Mouse (Mus musculus) midbrain, embryonic 16.5 days (tissue): Measurements from ENCODE around the gene Mphosph9. TPM values are rescaled to one million over a fixed set of nuclear protein-coding genes. Genes with fewer than 3 reads are reported as not detected.

Experiments
- ATAC-seq: fragments of 200-750 bp; cut with Nextera tagmentation; 2 replicates; pipeline ENCODE4 v1.8.0; 2017; ENCODE audit warnings: moderate TSS enrichment
- H3K27ac ChIP-seq: fragments of 300-500 bp; sonication (generic); 2 replicates; pipeline ENCODE4 v1.5.1; 2014; ENCODE audit warnings: mild to moderate bottlenecking, low read length, mixed read lengths
- H3K27me3 ChIP-seq: fragments of 300-500 bp; sonication (generic); 2 replicates; pipeline ENCODE4 v1.6.1; 2014; ENCODE audit warnings: low read depth, low read length, mixed read lengths; ENCODE audit not compliant: control insufficient read depth, insufficient read depth
- H3K36me3 ChIP-seq: fragments of 300-500 bp; sonication (generic); 2 replicates; pipeline ENCODE4 v1.6.1; 2014; ENCODE audit warnings: mild to moderate bottlenecking, low read length, moderate library complexity, mixed read lengths; ENCODE audit not compliant: control insufficient read depth, insufficient read depth
- H3K4me1 ChIP-seq: fragments of 300-500 bp; sonication (generic); 2 replicates; pipeline ENCODE4 v1.6.1; 2014; ENCODE audit warnings: mild to moderate bottlenecking, low read length, mixed read lengths; ENCODE audit not compliant: control insufficient read depth, insufficient read depth
- H3K4me2 ChIP-seq: fragments of 300-500 bp; sonication (generic); 2 replicates; pipeline ENCODE4 v1.6.1; 2014; ENCODE audit warnings: mild to moderate bottlenecking, low read length, mixed read lengths
- H3K4me3 ChIP-seq: fragments of 300-500 bp; sonication (generic); 2 replicates; pipeline ENCODE4 v1.5.1; 2014; ENCODE audit warnings: low read depth, mild to moderate bottlenecking, low read length, moderate library complexity, mixed read lengths
- H3K9ac ChIP-seq: fragments of 300-500 bp; sonication (generic); 2 replicates; pipeline ENCODE4 v1.6.1; 2014; ENCODE audit warnings: low read depth, low read length, mixed read lengths
- H3K9me3 ChIP-seq: fragments of 300-500 bp; sonication (generic); replicated peaks from 2 replicates; pipeline ENCODE4 v1.6.1; 2014; ENCODE audit warnings: mild to moderate bottlenecking, low read length, mixed read lengths; ENCODE audit not compliant: control insufficient read depth, poor library complexity, severe bottlenecking
- WGBS: fragments of 180-500 bp; shearing (Covaris S2); extraction: QIAGEN DNeasy Blood & Tissue Kit; methylation state at CpG from one replicate; pipeline ENCODE4 v1.1.7; 2014; 5-methylcytosine and 5-hydroxymethylcytosine counted together
- polyA plus RNA-seq: library from polyadenylated mRNA; unstranded; fragments of >200 nt; fragmentation: Nextera tagmentation; extraction: Ambion mirVana; gene quantifications from 2 replicates; pipeline ENCODE4 v1.2.1, GENCODE M21; 2015

The Mphosph9 gene
- polyA plus RNA-seq, 1 experiment from 2014 or later = 9.3 TPM

GRCm38 (mm10) chr5:124267652-124268051 lies 60.1 kb downstream of the Mphosph9 start:
- 93% methylated on average over 6 of the region's 6 CpGs for WGBS
- no peak for ATAC-seq
- no peak overlapping the region for H3K4me3 ChIP-seq

DNA sequence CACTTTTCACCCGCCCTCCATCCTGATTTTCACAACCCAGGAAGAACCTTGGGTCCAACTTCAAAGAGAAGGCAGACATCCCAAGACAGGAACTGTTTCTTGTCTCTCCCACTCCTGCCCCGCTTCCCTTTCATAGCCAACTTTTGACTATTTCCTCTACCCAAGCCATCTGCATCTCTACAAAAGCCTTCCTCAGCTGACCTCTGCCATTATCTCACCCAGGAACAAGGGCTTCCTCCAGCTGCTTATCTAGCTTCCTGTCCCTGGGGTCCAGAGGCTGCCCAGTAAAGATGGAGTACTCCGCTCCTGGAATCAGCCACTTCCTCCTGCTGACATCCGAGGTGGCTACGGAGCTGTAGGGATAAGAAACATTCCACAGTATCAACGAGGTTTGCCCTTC lies 61.0 kb downstream of the Mphosph9 start:
- no peak for ATAC-seq
- Histone ChIP-seq H3K9me3 (no peaks in the 10 kb centered on the region), H3K27ac (no peak overlapping the region), H3K4me3 (no peak overlapping the region), H3K36me3 (peaks cover 8% of the 10 kb centered on the region; the same call in 1 of the 2 replicates), H3K27me3 (no peaks in the 10 kb centered on the region), H3K4me2 (no peak overlapping the region), H3K9ac (no peak overlapping the region), H3K4me1 (0 out of 2 replicates have a peak, but pooled peaks cover 3% of the 10 kb centered on the region)
- WGBS = 93% methylated on average over 6 of the region's 6 CpGs

More at GRCm38 (mm10) chr5:124267652-124268051, 60.1 kb downstream of the Mphosph9 start:
- H3K4me1 ChIP-seq = 0 out of 2 replicates have a peak, but pooled peaks cover 3% of the 10 kb centered on the region
- no peaks in the 10 kb centered on the region for H3K27me3 ChIP-seq
- H3K36me3 ChIP-seq = peaks cover 8% of the 10 kb centered on the region; the same call in 1 of the 2 replicates
- H3K4me2 ChIP-seq = no peak overlapping the region
- no peaks in the 10 kb centered on the region for H3K9me3 ChIP-seq
- H3K27ac ChIP-seq = no peak overlapping the region
- no peak overlapping the region for H3K9ac ChIP-seq

DNA sequence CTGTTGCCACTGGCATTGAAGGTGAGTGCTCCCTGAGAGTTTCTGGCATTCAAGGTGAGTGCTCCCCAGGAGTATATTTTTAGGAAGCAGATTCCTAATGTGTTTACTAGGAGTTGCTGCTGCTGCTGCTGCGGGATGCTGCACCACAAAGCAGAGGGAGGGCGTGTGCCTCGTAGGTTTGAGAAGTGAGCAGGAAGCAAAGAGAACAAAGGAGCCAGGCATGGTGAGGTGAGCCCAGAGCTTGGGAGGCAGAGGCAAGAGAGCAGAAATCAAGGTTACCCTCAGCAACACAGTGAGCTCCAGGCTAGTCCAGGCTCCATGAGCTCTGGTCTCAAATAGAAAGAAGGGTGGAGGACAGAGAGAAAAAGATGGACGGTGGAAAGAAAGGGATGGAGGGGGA lies 64.5 kb downstream of the Mphosph9 start:
- Histone ChIP-seq H3K9me3 (no peaks in the 10 kb centered on the region), H3K4me2 (no peak overlapping the region), H3K4me1 (no peaks in the 10 kb centered on the region), H3K9ac (no peak overlapping the region), H3K36me3 (peaks cover 18% of the 10 kb centered on the region), H3K4me3 (no peak overlapping the region), H3K27ac (no peak overlapping the region), H3K27me3 (no peaks in the 10 kb centered on the region)
- WGBS = 85% methylated on average over 4 of the region's 4 CpGs
- ATAC-seq = no peak

- H3K36me3 ChIP-seq = peaks cover 24% of the 10 kb centered on the region
- 90% methylated on average over 4 of the region's 4 CpGs for WGBS
Observed at GRCm38 (mm10) chr5:124262090-124262489, 65.7 kb downstream of the Mphosph9 start.

DNA sequence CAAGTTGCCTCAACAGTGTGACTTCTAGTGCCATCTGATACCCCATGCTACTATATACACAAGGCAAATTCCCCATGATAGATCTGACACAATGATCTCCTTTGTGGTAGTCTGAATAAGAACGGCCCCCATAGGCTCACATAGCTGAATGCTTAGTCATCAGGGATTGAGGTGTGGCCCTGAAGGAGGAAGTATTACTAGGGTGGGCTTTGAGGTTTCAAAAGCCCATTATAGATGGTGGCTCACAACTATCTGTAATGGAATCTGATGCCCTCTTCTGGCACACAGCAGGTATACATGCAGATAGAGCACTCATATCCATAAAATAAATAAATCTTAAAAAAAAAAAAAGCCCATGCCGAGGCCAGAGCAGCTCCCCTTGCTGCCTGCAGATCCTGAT lies 68.6 kb downstream of the Mphosph9 start:
- peaks cover 26% of the 10 kb centered on the region for H3K36me3 ChIP-seq
- no peak overlapping the region for H3K4me2 ChIP-seq
- no peak overlapping the region for H3K9ac ChIP-seq
- H3K4me3 ChIP-seq = no peak overlapping the region
- H3K27ac ChIP-seq = no peak overlapping the region
- WGBS = 65% methylated on average over 2 of the region's 2 CpGs
- no peaks in the 10 kb centered on the region for H3K27me3 ChIP-seq
- H3K4me1 ChIP-seq = no peaks in the 10 kb centered on the region
- no peaks in the 10 kb centered on the region for H3K9me3 ChIP-seq
- no peak for ATAC-seq

More at GRCm38 (mm10) chr5:124262090-124262489, 65.7 kb downstream of the Mphosph9 start:
- Histone ChIP-seq H3K4me2 (no peak overlapping the region), H3K27me3 (no peaks in the 10 kb centered on the region), H3K9me3 (no peaks in the 10 kb centered on the region), H3K9ac (no peak overlapping the region), H3K4me3 (no peak overlapping the region), H3K4me1 (no peaks in the 10 kb centered on the region), H3K27ac (no peak overlapping the region)
- ATAC-seq = no peak

DNA sequence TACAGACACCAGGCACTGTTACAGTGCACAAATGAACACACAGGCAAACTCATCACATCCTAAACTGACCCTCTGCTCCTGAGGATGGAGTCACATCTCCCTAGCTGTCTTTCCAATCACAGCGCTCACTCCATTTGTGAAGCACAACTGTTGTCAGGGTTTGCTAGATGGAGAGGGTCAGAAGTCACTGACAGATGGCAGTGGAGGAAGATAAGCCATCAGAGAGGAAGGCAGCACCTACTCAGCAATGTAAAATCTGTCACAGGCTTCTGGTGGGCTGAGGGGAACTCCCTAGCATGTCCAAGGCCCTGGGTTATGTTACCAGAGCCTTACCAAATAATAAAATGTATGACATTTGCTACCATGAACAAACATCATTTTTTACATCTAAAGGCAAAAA lies 69.7 kb downstream of the Mphosph9 start:
- H3K4me3 ChIP-seq = no peak overlapping the region
- H3K27me3 ChIP-seq = no peaks in the 10 kb centered on the region
- ATAC-seq = no peak
- peaks cover 29% of the 10 kb centered on the region for H3K36me3 ChIP-seq
- no peak overlapping the region for H3K4me2 ChIP-seq
- WGBS = 97% methylated on average over 1 of the region's 1 CpGs
- H3K27ac ChIP-seq = no peak overlapping the region
- no peaks in the 10 kb centered on the region for H3K4me1 ChIP-seq
- H3K9me3 ChIP-seq = no peaks in the 10 kb centered on the region
- no peak overlapping the region for H3K9ac ChIP-seq

DNA sequence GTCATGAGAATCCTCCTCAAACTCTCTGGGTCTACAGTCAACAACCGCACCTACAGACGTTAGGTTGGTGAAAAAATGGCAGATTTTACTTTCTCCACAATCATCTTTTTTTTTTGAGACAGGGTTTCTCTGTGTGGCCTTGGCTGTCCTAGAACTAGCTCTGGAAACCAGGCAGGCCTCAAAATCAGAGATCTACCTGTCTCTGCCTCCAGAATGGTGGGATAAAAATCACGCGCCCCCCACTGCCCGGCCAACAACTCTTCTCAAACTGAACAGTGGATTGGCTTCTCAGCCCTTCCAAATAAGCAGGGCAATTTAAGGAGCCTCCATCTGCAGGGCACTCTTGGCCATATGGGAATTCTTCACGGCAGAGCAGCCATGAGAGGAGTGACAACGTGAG lies 72.6 kb downstream of the Mphosph9 start:
- peaks cover 23% of the 10 kb centered on the region for H3K36me3 ChIP-seq
- 93% methylated on average over 7 of the region's 7 CpGs for WGBS

GRCm38 (mm10) chr5:124253555-124253954 lies 74.2 kb downstream of the Mphosph9 start:
- H3K27ac ChIP-seq = no peak overlapping the region
- peaks cover 11% of the 10 kb centered on the region; the same call in 1 of the 2 replicates for H3K4me1 ChIP-seq
- no peaks in the 10 kb centered on the region for H3K9me3 ChIP-seq
- no peak overlapping the region for H3K4me2 ChIP-seq
- H3K4me3 ChIP-seq = no peak overlapping the region
- H3K9ac ChIP-seq = no peak overlapping the region
- peaks cover 19% of the 10 kb centered on the region for H3K36me3 ChIP-seq
- WGBS = 87% methylated on average over 8 of the region's 8 CpGs
- no peaks in the 10 kb centered on the region for H3K27me3 ChIP-seq
- no peak for ATAC-seq

More for the DNA sequence above, 72.6 kb downstream of the Mphosph9 start:
- no peak overlapping the region for H3K4me2 ChIP-seq
- no peaks in the 10 kb centered on the region for H3K27me3 ChIP-seq
- no peak overlapping the region for H3K9ac ChIP-seq
- ATAC-seq = no peak
- H3K27ac ChIP-seq = no peak overlapping the region
- peaks cover 7% of the 10 kb centered on the region; the same call in 1 of the 2 replicates for H3K4me1 ChIP-seq
- no peak overlapping the region for H3K4me3 ChIP-seq
- no peaks in the 10 kb centered on the region for H3K9me3 ChIP-seq

GRCm38 (mm10) chr5:124252580-124253320 lies 75.0 kb downstream of the Mphosph9 start:
- 89% methylated on average over 13 of the region's 13 CpGs for WGBS

More at GRCm38 (mm10) chr5:124252580-124253320, 75.0 kb downstream of the Mphosph9 start:
- Histone ChIP-seq H3K4me2 (no peak overlapping the region), H3K4me3 (no peak overlapping the region), H3K4me1 (peaks cover 19% of the 10 kb centered on the region), H3K27me3 (no peaks in the 10 kb centered on the region), H3K27ac (no peak overlapping the region), H3K9me3 (no peaks in the 10 kb centered on the region), H3K9ac (no peak overlapping the region), H3K36me3 (peaks cover 15% of the 10 kb centered on the region)
- ATAC-seq = no peak
